In genomic region chr1:64097640-64098287, GRCm38 (mm10) we compare ENCODE assay signal across 8 mouse cellular contexts. TPM values are rescaled to one million over a fixed set of nuclear protein-coding genes. Genes with fewer than 3 reads are reported as not detected.
DNase-seq lines count a peak whose midpoint lies in the region; ATAC-seq and TF ChIP-seq lines count a peak whose summit lies in the region.

No protein-coding gene starts in this region.

- peak; percentile 11 for DNase-seq in adrenal gland, postnatal 25 days
- no peak for DNase-seq in adrenal gland, adult 18-20 months (ENCODE audit: low spot score in 2 of 2)
- peak; percentile 25 for DNase-seq in brain, embryonic 14.5 days (ENCODE audit: low read depth)
- DNase-seq in MN1 (ENCODE audit: low spot score) = no peak
- DNase-seq in thymus, postnatal 0 days (ENCODE audit: low spot score) = no peak
- DNase-seq in left cerebral cortex, postnatal 36 days (ENCODE audit: low spot score in 2 of 2) = no peak

- 73% methylated on average over 6 of the region's 6 CpGs for WGBS in hindbrain, embryonic 15.5 days
- WGBS in liver, embryonic 12.5 days (ENCODE audit: insufficient replicate concordance) = 63% methylated on average over 6 of the region's 6 CpGs

- H3K4me1 ChIP-seq in hindbrain, embryonic 15.5 days (replicated peaks) = peaks cover 49% of the 10 kb centered on the region
- peaks cover 55% of the 10 kb centered on the region for H3K4me1 ChIP-seq in liver, embryonic 12.5 days

- peak; percentile 51; the same call in 1 of the 2 replicates for ATAC-seq in hindbrain, embryonic 15.5 days (ENCODE audit: low FRiP score, low read depth)
- ATAC-seq in liver, embryonic 12.5 days = peak; percentile 67

- intact Hi-C loops in left cerebral cortex, postnatal 36 days (cut with DNase I) = no loop called here

- no peak overlapping the region for H3K9ac ChIP-seq in hindbrain, embryonic 15.5 days
- no peak overlapping the region for H3K9ac ChIP-seq in liver, embryonic 12.5 days

- no peak overlapping the region for H3K4me3 ChIP-seq in hindbrain, embryonic 15.5 days
- no peak overlapping the region for H3K4me3 ChIP-seq in liver, embryonic 12.5 days

- TF ChIP-seq CTCF in brain, embryonic 14.5 days (IDR thresholded peaks at IDR 0.05; ENCODE audit: borderline replicate concordance, extremely low read depth, insufficient read depth, insufficient read length) = no peak

- no peak overlapping the region for H3K4me2 ChIP-seq in hindbrain, embryonic 15.5 days
- H3K4me2 ChIP-seq in liver, embryonic 12.5 days = peak overlapping the region; percentile 4

- H3K9me3 ChIP-seq in hindbrain, embryonic 15.5 days = no peaks in the 10 kb centered on the region
- no peaks in the 10 kb centered on the region for H3K9me3 ChIP-seq in liver, embryonic 12.5 days (replicated peaks)

- TF ChIP-seq POLR2A in brain, embryonic 14.5 days (IDR thresholded peaks at IDR 0.05; ENCODE audit: borderline replicate concordance, extremely low read depth, insufficient read depth, insufficient read length, poor library complexity, severe bottlenecking) = no peak

- no peaks in the 10 kb centered on the region for H3K27me3 ChIP-seq in hindbrain, embryonic 15.5 days
- H3K27me3 ChIP-seq in liver, embryonic 12.5 days (replicated peaks) = no peaks in the 10 kb centered on the region

- H3K27ac ChIP-seq in hindbrain, embryonic 15.5 days (replicated peaks) = peak overlapping the region; percentile 34
- H3K27ac ChIP-seq in liver, embryonic 12.5 days = peak overlapping the region; percentile 27

- no peaks in the 10 kb centered on the region for H3K36me3 ChIP-seq in hindbrain, embryonic 15.5 days
- H3K36me3 ChIP-seq in liver, embryonic 12.5 days = no peaks in the 10 kb centered on the region

RNA-seq across cellular contexts. Expression of gene Klf7, which starts 24.3 kb away (rescaled TPM):
- total RNA-seq in adrenal gland, postnatal 25 days (2021) = 18.6 and 23.3 TPM in 2 replicates
- 10 to 100 TPM; 15.3 to 19.1 TPM for total RNA-seq in adrenal gland, adult 18-20 months (2021)
- polyA plus RNA-seq in brain, embryonic 14.5 days (2012; rRNA removed) = 25.8 and 42.7 TPM in 2 replicates
- polyA plus RNA-seq in hindbrain, embryonic 15.5 days (2015; fragmentation: Nextera tagmentation; extraction: Ambion mirVana) = 109 and 117 TPM in 2 replicates
- polyA plus RNA-seq in liver, embryonic 12.5 days (2016; fragmentation: Nextera tagmentation; extraction: Ambion mirVana) = 6.5 and 7.8 TPM in 2 replicates
- polyA plus RNA-seq in thymus, postnatal 0 days (2015; fragmentation: Nextera tagmentation; extraction: Ambion mirVana) = 22.0 and 31.2 TPM in 2 replicates
- 10 to 100 TPM; 39.8 to 45.0 TPM for total RNA-seq in left cerebral cortex, postnatal 36 days (2021)

Comparison
In these comparisons a context has a peak if more than half of its experiments do, and no peak if none do; other contexts are left out.
1. DNase-seq: peak in adrenal gland, postnatal 25 days (single experiment) and brain, embryonic 14.5 days (single experiment); none in adrenal gland, adult 18-20 months (0 of 2), MN1 (single experiment), thymus, postnatal 0 days (single experiment) and left cerebral cortex, postnatal 36 days (0 of 2).